Mouse (Mus musculus) midbrain, postnatal 0 days (tissue): ENCODE measurements around the gene Hnrnpa1. TPM values are rescaled to one million over a fixed set of nuclear protein-coding genes. Genes with fewer than 3 reads are reported as not detected.

Source experiments
- ATAC-seq: fragments of 200-750 bp; cut with Nextera tagmentation; 2 replicates; pipeline ENCODE4 v1.8.0; 2017; ENCODE audit warnings: moderate number of reproducible peaks, mild to moderate bottlenecking, moderate TSS enrichment, moderate library complexity; ENCODE audit not compliant: low FRiP score
- DNase-seq: peaks from one replicate; pipeline ENCODE4 v3.0.0-alpha.2; 2015; ENCODE audit warnings: low spot score
- H3K27ac ChIP-seq: fragments of 300-500 bp; sonication (generic); 2 replicates; pipeline ENCODE4 v1.5.1; 2014; ENCODE audit warnings: low read depth, mild to moderate bottlenecking, low read length, mixed read lengths
- H3K27me3 ChIP-seq: fragments of 300-500 bp; sonication (generic); 2 replicates; pipeline ENCODE4 v1.6.1; 2014; ENCODE audit warnings: low read length, control low read depth, mixed read lengths; ENCODE audit not compliant: insufficient read depth
- H3K36me3 ChIP-seq: fragments of 300-500 bp; sonication (generic); 2 replicates; pipeline ENCODE4 v1.6.1; 2014; ENCODE audit warnings: low read length, control low read depth, mixed read lengths; ENCODE audit not compliant: insufficient read depth
- H3K4me1 ChIP-seq: fragments of 300-500 bp; sonication (generic); 2 replicates; pipeline ENCODE4 v1.6.1; 2014; ENCODE audit warnings: mild to moderate bottlenecking, control low read depth, antibody characterized with exemption, low read length, mixed read lengths; ENCODE audit not compliant: insufficient read depth
- H3K4me2 ChIP-seq: fragments of 300-500 bp; sonication (generic); 2 replicates; pipeline ENCODE4 v1.6.1; 2014; ENCODE audit warnings: low read depth, mild to moderate bottlenecking, low read length, mixed read lengths; ENCODE audit not compliant: poor library complexity, severe bottlenecking
- H3K4me3 ChIP-seq: fragments of 300-500 bp; sonication (generic); 2 replicates; pipeline ENCODE4 v1.5.1; 2014; ENCODE audit warnings: low read depth, mild to moderate bottlenecking, low read length, moderate library complexity
- H3K9ac ChIP-seq: fragments of 300-500 bp; sonication (generic); replicated peaks from 2 replicates; pipeline ENCODE4 v1.6.1; 2014; ENCODE audit warnings: mild to moderate bottlenecking, low read length, moderate library complexity, mixed read lengths; ENCODE audit not compliant: poor library complexity, severe bottlenecking
- H3K9me3 ChIP-seq: fragments of 300-500 bp; sonication (generic); 2 replicates; pipeline ENCODE4 v1.6.1; 2016; ENCODE audit warnings: low read length, control low read depth
- CTCF ChIP-seq: IDR thresholded peaks from 2 replicates; pipeline ENCODE4 v1.5.1; 2016; ENCODE audit warnings: antibody characterized with exemption, mild to moderate bottlenecking
- WGBS: fragments of 180-500 bp; shearing (Covaris S2); extraction: QIAGEN DNeasy Blood & Tissue Kit; methylation state at CpG from one replicate; pipeline ENCODE4 v1.1.7; 2014; 5-methylcytosine and 5-hydroxymethylcytosine counted together
- polyA plus RNA-seq: library from polyadenylated mRNA; unstranded; fragments of >200 nt; fragmentation: Nextera tagmentation; extraction: Ambion mirVana; gene quantifications from 2 replicates; pipeline ENCODE4 v1.2.1, GENCODE M21; 2015
- total RNA-seq: library from RNA; depleted of rRNA; stranded (reverse); fragments of >200 nt; gene quantifications from 2 replicates; pipeline ENCODE4 v1.2.3, GENCODE M21; 2014

Hnrnpa1 gene
- total and polyA plus RNA-seq, 2 experiments from 2014 or later, result 142 to 609 TPM

GRCm38 (mm10) chr15:103202088-103202793, 38.0 kb upstream of the Hnrnpa1 start:
- Histone ChIP-seq H3K9me3 (no peaks in the 10 kb centered on the region), H3K27me3 (no peaks in the 10 kb centered on the region), H3K9ac (no peak overlapping the region), H3K4me1 (no peaks in the 10 kb centered on the region), H3K4me2 (no peak overlapping the region), H3K4me3 (no peak overlapping the region), H3K27ac (0 out of 2 replicates have a peak overlapping the region, but pooled peaks have one; percentile 3), H3K36me3 (peaks cover 38% of the 10 kb centered on the region)
- no peak for TF ChIP-seq CTCF
- DNase-seq, result peak; percentile 54
- ATAC-seq, result no peak
- 72% methylated on average over 6 of the region's 6 CpGs for WGBS

DNA sequence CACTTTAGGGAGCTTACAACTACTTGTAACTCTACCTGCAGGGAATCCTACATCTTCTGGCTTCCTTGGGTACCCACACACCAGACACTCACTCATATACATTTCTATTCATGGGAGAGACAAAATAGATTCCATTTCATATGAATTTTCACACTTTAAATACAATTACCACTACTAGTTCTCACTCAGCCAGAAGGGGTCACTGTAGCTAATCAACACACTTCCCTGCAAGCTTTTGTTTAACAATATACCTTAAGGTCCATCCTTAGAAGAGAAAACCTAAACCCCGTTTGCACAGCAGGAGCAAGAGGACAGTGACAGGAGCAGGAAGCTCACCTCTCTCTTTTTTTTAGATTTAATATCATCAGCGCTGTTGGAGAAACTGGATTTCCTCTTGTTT, 35.1 kb upstream of the Hnrnpa1 start:
- no peaks in the 10 kb centered on the region for H3K27me3 ChIP-seq
- no peak for ATAC-seq
- WGBS, result 62% methylated on average over 2 of the region's 2 CpGs
- no peaks in the 10 kb centered on the region for H3K9me3 ChIP-seq
- peaks cover 21% of the 10 kb centered on the region for H3K36me3 ChIP-seq
- peak; percentile 60 for TF ChIP-seq CTCF
- H3K4me2 ChIP-seq, result no peak overlapping the region
- H3K4me1 ChIP-seq, result no peaks in the 10 kb centered on the region
- no peak overlapping the region for H3K27ac ChIP-seq
- DNase-seq, result peak; percentile 40
- no peak overlapping the region for H3K9ac ChIP-seq
- no peak overlapping the region for H3K4me3 ChIP-seq

- Histone ChIP-seq H3K4me2 (peak overlapping the region; percentile 55), H3K9ac (no peak overlapping the region), H3K9me3 (no peaks in the 10 kb centered on the region), H3K4me3 (peak overlapping the region; percentile 19), H3K36me3 (peaks cover 18% of the 10 kb centered on the region), H3K27ac (peak overlapping the region; percentile 52), H3K27me3 (no peaks in the 10 kb centered on the region), H3K4me1 (peaks cover 13% of the 10 kb centered on the region; the same call in 1 of the 2 replicates)
- peak; percentile 50 for DNase-seq
- no peak for ATAC-seq
- WGBS, result 14% methylated on average over 2 of the region's 2 CpGs
- TF ChIP-seq CTCF, result no peak
Observed at GRCm38 (mm10) chr15:103214149-103214548, 26.1 kb upstream of the Hnrnpa1 start.

- Histone ChIP-seq H3K27ac (peak overlapping the region; percentile 79), H3K4me1 (peaks cover 13% of the 10 kb centered on the region; the same call in 1 of the 2 replicates), H3K9me3 (no peaks in the 10 kb centered on the region), H3K27me3 (no peaks in the 10 kb centered on the region), H3K9ac (peak overlapping the region; percentile 63), H3K36me3 (peaks cover 18% of the 10 kb centered on the region), H3K4me3 (peak overlapping the region; percentile 50), H3K4me2 (peak overlapping the region; percentile 55)
- no peak for TF ChIP-seq CTCF
- ATAC-seq (peak; percentile 93), DNase-seq (peak; percentile 97)
- under 1% methylated on average over 15 of the region's 15 CpGs for WGBS
Observed at GRCm38 (mm10) chr15:103214971-103215907, 25.0 kb upstream of the Hnrnpa1 start.

- H3K27ac ChIP-seq, result peak overlapping the region; percentile 79
- H3K9me3 ChIP-seq, result no peaks in the 10 kb centered on the region
- peak overlapping the region; percentile 55 for H3K4me2 ChIP-seq
- no peak overlapping the region for H3K9ac ChIP-seq
- no peaks in the 10 kb centered on the region for H3K27me3 ChIP-seq
- H3K4me3 ChIP-seq, result no peak overlapping the region; the same call in 1 of the 2 replicates
- H3K36me3 ChIP-seq, result peaks cover 10% of the 10 kb centered on the region; the same call in 1 of the 2 replicates
- no peak for DNase-seq
- peaks cover 13% of the 10 kb centered on the region; the same call in 1 of the 2 replicates for H3K4me1 ChIP-seq
- TF ChIP-seq CTCF, result no peak
- 34% methylated on average over 2 of the region's 2 CpGs for WGBS
- no peak for ATAC-seq
Observed at GRCm38 (mm10) chr15:103216052-103216451, 24.2 kb upstream of the Hnrnpa1 start.
